Mouse (Mus musculus) limb, embryonic 11.5 days (tissue): ENCODE results near the gene Wfdc5. TPM values are rescaled to one million over a fixed set of nuclear protein-coding genes. Genes with fewer than 3 reads are reported as not detected.

Experiments
- ATAC-seq: fragments of 200-750 bp; cut with Nextera tagmentation; 2 replicates; pipeline ENCODE4 v1.8.0; 2017; ENCODE audit warnings: low read depth; ENCODE audit not compliant: insufficient number of reproducible peaks, low FRiP score, low TSS enrichment
- DNase-seq: peaks from one replicate; pipeline ENCODE4 v3.0.0-alpha.2; 2015; ENCODE audit warnings: low spot score
- H3K27ac ChIP-seq: fragments of 300-500 bp; sonication (generic); replicated peaks from 2 replicates; pipeline ENCODE4 v1.5.1; 2014; ENCODE audit warnings: low read depth, mild to moderate bottlenecking, low read length
- H3K27me3 ChIP-seq: fragments of 300-500 bp; sonication (generic); 2 replicates; pipeline ENCODE4 v1.6.1; 2014; ENCODE audit warnings: mild to moderate bottlenecking, low read length, mixed read lengths; ENCODE audit not compliant: control insufficient read depth, insufficient read depth
- H3K36me3 ChIP-seq: fragments of 300-500 bp; sonication (generic); 2 replicates; pipeline ENCODE4 v1.6.1; 2014; ENCODE audit warnings: mild to moderate bottlenecking, low read length, moderate library complexity, mixed read lengths; ENCODE audit not compliant: control insufficient read depth, insufficient read depth
- H3K4me1 ChIP-seq: fragments of 300-500 bp; sonication (generic); 2 replicates; pipeline ENCODE4 v1.6.1; 2014; ENCODE audit warnings: low read length, mixed read lengths; ENCODE audit not compliant: control insufficient read depth, insufficient read depth
- H3K4me2 ChIP-seq: fragments of 300-500 bp; sonication (generic); 2 replicates; pipeline ENCODE4 v1.6.1; 2014; ENCODE audit warnings: low read depth, mild to moderate bottlenecking, moderate library complexity; ENCODE audit not compliant: severe bottlenecking
- H3K4me3 ChIP-seq: fragments of 300-500 bp; sonication (generic); 2 replicates; pipeline ENCODE4 v1.5.1; 2014; ENCODE audit warnings: low read depth, low read length
- H3K9ac ChIP-seq: fragments of 300-500 bp; sonication (generic); 2 replicates; pipeline ENCODE4 v1.6.1; 2014; ENCODE audit warnings: mild to moderate bottlenecking, low read length
- H3K9me3 ChIP-seq: fragments of 300-500 bp; sonication (generic); 2 replicates; pipeline ENCODE4 v1.6.1; 2016; ENCODE audit warnings: low read length; ENCODE audit not compliant: control insufficient read depth
- WGBS: fragments of 180-500 bp; shearing (Covaris S2); extraction: QIAGEN DNeasy Blood & Tissue Kit; methylation state at CpG from one replicate; pipeline ENCODE4 v1.1.7; 2014; 5-methylcytosine and 5-hydroxymethylcytosine counted together
- polyA plus RNA-seq: library from polyadenylated mRNA; unstranded; fragments of >200 nt; fragmentation: Nextera tagmentation; extraction: Ambion mirVana; gene quantifications from 2 replicates; pipeline ENCODE4 v1.2.1, GENCODE M21; 2014

Wfdc5 gene
- polyA plus RNA-seq, 1 experiment from 2014 or later, result not detected

- Histone ChIP-seq H3K4me3 (no peak overlapping the region), H3K4me1 (peaks cover 13% of the 10 kb centered on the region), H3K36me3 (no peaks in the 10 kb centered on the region; the same call in 1 of the 2 replicates), H3K9ac (no peak overlapping the region), H3K27me3 (no peaks in the 10 kb centered on the region), H3K4me2 (no peak overlapping the region), H3K9me3 (no peaks in the 10 kb centered on the region), H3K27ac (no peak overlapping the region)
- DNase-seq (no peak), ATAC-seq (no peak)
- 88% methylated on average over 11 of the region's 11 CpGs for WGBS
Measured at GRCm38 (mm10) chr2:164152341-164152740, 30.2 kb downstream of the Wfdc5 start.

GRCm38 (mm10) chr2:164150086-164150760 is 32.3 kb downstream of the Wfdc5 start:
- ATAC-seq, result peak; percentile 88
- 29% methylated on average over 14 of the region's 14 CpGs for WGBS
- Histone ChIP-seq H3K4me2 (0 out of 2 replicates have a peak overlapping the region, but pooled peaks have one; percentile 4), H3K36me3 (no peaks in the 10 kb centered on the region; the same call in 1 of the 2 replicates), H3K9ac (no peak overlapping the region), H3K4me3 (no peak overlapping the region), H3K4me1 (peaks cover 13% of the 10 kb centered on the region), H3K27ac (peak overlapping the region; percentile 87), H3K27me3 (no peaks in the 10 kb centered on the region), H3K9me3 (no peaks in the 10 kb centered on the region)
- peak; percentile 71 for DNase-seq

- Histone ChIP-seq H3K4me1 (peaks cover 13% of the 10 kb centered on the region), H3K9me3 (no peaks in the 10 kb centered on the region), H3K27ac (no peak overlapping the region), H3K27me3 (no peaks in the 10 kb centered on the region), H3K36me3 (no peaks in the 10 kb centered on the region), H3K9ac (no peak overlapping the region), H3K4me2 (no peak overlapping the region), H3K4me3 (no peak overlapping the region)
- WGBS, result 95% methylated on average over 12 of the region's 12 CpGs
- ATAC-seq (no peak), DNase-seq (no peak)
Measured at GRCm38 (mm10) chr2:164146556-164146955, 36.0 kb downstream of the Wfdc5 start.

- H3K27ac ChIP-seq, result no peak overlapping the region
- 87% methylated on average over 10 of the region's 10 CpGs for WGBS
- no peak overlapping the region for H3K9ac ChIP-seq
- no peaks in the 10 kb centered on the region for H3K27me3 ChIP-seq
- no peaks in the 10 kb centered on the region for H3K36me3 ChIP-seq
- no peak for ATAC-seq
- H3K9me3 ChIP-seq, result no peaks in the 10 kb centered on the region
- no peak overlapping the region for H3K4me3 ChIP-seq
- DNase-seq, result no peak
- H3K4me1 ChIP-seq, result peaks cover under 1% of the 10 kb centered on the region; the same call in 1 of the 2 replicates
- H3K4me2 ChIP-seq, result no peak overlapping the region
Measured at GRCm38 (mm10) chr2:164144541-164144940, 38.0 kb downstream of the Wfdc5 start.

GRCm38 (mm10) chr2:164144025-164144424 is 38.5 kb downstream of the Wfdc5 start:
- ATAC-seq (no peak), DNase-seq (no peak)
- Histone ChIP-seq H3K4me3 (no peak overlapping the region), H3K4me2 (no peak overlapping the region), H3K27ac (no peak overlapping the region), H3K9ac (no peak overlapping the region), H3K4me1 (no peaks in the 10 kb centered on the region; the same call in 1 of the 2 replicates), H3K9me3 (no peaks in the 10 kb centered on the region), H3K36me3 (no peaks in the 10 kb centered on the region), H3K27me3 (no peaks in the 10 kb centered on the region)
- WGBS, result 89% methylated on average over 6 of the region's 6 CpGs

GRCm38 (mm10) chr2:164142021-164142420 is 40.5 kb downstream of the Wfdc5 start:
- H3K27ac ChIP-seq, result peak overlapping the region; percentile 60; the same call in 1 of the 2 replicates
- WGBS, result 79% methylated on average over 10 of the region's 10 CpGs
- no peak overlapping the region for H3K4me3 ChIP-seq
- H3K27me3 ChIP-seq, result no peaks in the 10 kb centered on the region
- no peak overlapping the region for H3K4me2 ChIP-seq
- ATAC-seq, result no peak
- no peak for DNase-seq
- H3K36me3 ChIP-seq, result no peaks in the 10 kb centered on the region
- H3K9me3 ChIP-seq, result no peaks in the 10 kb centered on the region
- H3K4me1 ChIP-seq, result peaks cover 5% of the 10 kb centered on the region; the same call in 1 of the 2 replicates
- no peak overlapping the region for H3K9ac ChIP-seq

- Histone ChIP-seq H3K4me1 (peaks cover 5% of the 10 kb centered on the region; the same call in 1 of the 2 replicates), H3K9ac (no peak overlapping the region), H3K27me3 (no peaks in the 10 kb centered on the region), H3K36me3 (no peaks in the 10 kb centered on the region), H3K4me3 (no peak overlapping the region), H3K9me3 (no peaks in the 10 kb centered on the region), H3K4me2 (no peak overlapping the region), H3K27ac (peak overlapping the region; percentile 55; the same call in 1 of the 2 replicates)
- 71% methylated on average over 6 of the region's 6 CpGs for WGBS
- DNase-seq (no peak), ATAC-seq (no peak)
Measured at GRCm38 (mm10) chr2:164137754-164138153, 44.8 kb downstream of the Wfdc5 start.

- no peaks in the 10 kb centered on the region for H3K36me3 ChIP-seq
- H3K4me3 ChIP-seq, result no peak overlapping the region
- peaks cover 5% of the 10 kb centered on the region; the same call in 1 of the 2 replicates for H3K4me1 ChIP-seq
- no peak overlapping the region for H3K27ac ChIP-seq
- DNase-seq (no peak), ATAC-seq (no peak)
- H3K9me3 ChIP-seq, result no peaks in the 10 kb centered on the region
- H3K4me2 ChIP-seq, result no peak overlapping the region
- 61% methylated on average over 2 of the region's 2 CpGs for WGBS
- no peaks in the 10 kb centered on the region for H3K27me3 ChIP-seq
- no peak overlapping the region for H3K9ac ChIP-seq
Measured at GRCm38 (mm10) chr2:164136393-164136792, 46.1 kb downstream of the Wfdc5 start.
